Mouse (Mus musculus) embryonic facial prominence, embryonic 12.5 days (tissue): ENCODE measurements around the gene Gatb. TPM values are rescaled to one million over a fixed set of nuclear protein-coding genes. Genes with fewer than 3 reads are reported as not detected.

Experiments
- ATAC-seq: fragments of 200-750 bp; cut with Nextera tagmentation; 2 replicates; pipeline ENCODE4 v1.8.0; 2017; ENCODE audit not compliant: insufficient number of reproducible peaks, insufficient read depth, low FRiP score, low TSS enrichment
- H3K27ac ChIP-seq: fragments of 300-500 bp; sonication (generic); 2 replicates; pipeline ENCODE4 v1.5.1; 2016; ENCODE audit warnings: mild to moderate bottlenecking
- H3K27me3 ChIP-seq: fragments of 300-500 bp; sonication (generic); 2 replicates; pipeline ENCODE4 v1.6.1; 2016; ENCODE audit warnings: mild to moderate bottlenecking, moderate library complexity
- H3K36me3 ChIP-seq: fragments of 300-500 bp; sonication (generic); 2 replicates; pipeline ENCODE4 v1.6.1; 2016; ENCODE audit warnings: mild to moderate bottlenecking
- H3K4me1 ChIP-seq: fragments of 300-500 bp; sonication (generic); 2 replicates; pipeline ENCODE4 v1.6.1; 2016
- H3K4me2 ChIP-seq: fragments of 300-500 bp; sonication (generic); replicated peaks from 2 replicates; pipeline ENCODE4 v1.6.1; 2016; ENCODE audit warnings: mild to moderate bottlenecking, moderate library complexity
- H3K4me3 ChIP-seq: fragments of 300-500 bp; sonication (generic); 2 replicates; pipeline ENCODE4 v1.5.1; 2016; ENCODE audit warnings: mild to moderate bottlenecking
- H3K9ac ChIP-seq: fragments of 300-500 bp; sonication (generic); 2 replicates; pipeline ENCODE4 v1.6.1; 2016; ENCODE audit warnings: mild to moderate bottlenecking, moderate library complexity
- H3K9me3 ChIP-seq: fragments of 300-500 bp; sonication (generic); 2 replicates; pipeline ENCODE4 v1.6.1; 2016; ENCODE audit warnings: mild to moderate bottlenecking, moderate library complexity
- WGBS: fragments of 180-500 bp; shearing (Covaris S2); methylation state at CpG from one replicate; pipeline ENCODE4 v1.1.7; 2016; 5-methylcytosine and 5-hydroxymethylcytosine counted together
- polyA plus RNA-seq: library from polyadenylated mRNA; unstranded; fragments of >200 nt; fragmentation: Nextera tagmentation; extraction: Ambion mirVana; gene quantifications from 2 replicates; pipeline ENCODE4 v1.2.1, GENCODE M21; 2016

Gatb gene
- polyA plus RNA-seq, 1 experiment from 2014 or later: 23.5 TPM

GRCm38 (mm10) chr3:85601841-85602305 lies 28.0 kb downstream of the Gatb start:
- no peaks in the 10 kb centered on the region for H3K27me3 ChIP-seq
- no peak overlapping the region for H3K4me2 ChIP-seq
- no peak overlapping the region for H3K4me3 ChIP-seq
- H3K4me1 ChIP-seq: peaks cover 11% of the 10 kb centered on the region
- no peak; the same call in 1 of the 2 replicates for ATAC-seq
- H3K9ac ChIP-seq: no peak overlapping the region
- H3K36me3 ChIP-seq: peaks cover 3% of the 10 kb centered on the region; the same call in 1 of the 2 replicates
- 32% methylated on average over 3 of the region's 3 CpGs for WGBS
- H3K9me3 ChIP-seq: no peaks in the 10 kb centered on the region
- H3K27ac ChIP-seq: no peak overlapping the region

GRCm38 (mm10) chr3:85603811-85604210 lies 29.9 kb downstream of the Gatb start:
- Histone ChIP-seq H3K4me1 (peaks cover 11% of the 10 kb centered on the region), H3K9ac (no peak overlapping the region), H3K27ac (no peak overlapping the region), H3K9me3 (no peaks in the 10 kb centered on the region), H3K27me3 (no peaks in the 10 kb centered on the region), H3K36me3 (peaks cover 3% of the 10 kb centered on the region; the same call in 1 of the 2 replicates), H3K4me2 (no peak overlapping the region), H3K4me3 (no peak overlapping the region)
- WGBS: 87% methylated on average over 1 of the region's 1 CpGs
- no peak for ATAC-seq

GRCm38 (mm10) chr3:85606912-85607311 lies 33.0 kb downstream of the Gatb start:
- Histone ChIP-seq H3K27ac (no peak overlapping the region), H3K9me3 (no peaks in the 10 kb centered on the region), H3K4me2 (no peak overlapping the region), H3K4me1 (peaks cover 4% of the 10 kb centered on the region), H3K4me3 (no peak overlapping the region), H3K9ac (no peak overlapping the region), H3K36me3 (peaks cover 3% of the 10 kb centered on the region; the same call in 1 of the 2 replicates), H3K27me3 (no peaks in the 10 kb centered on the region)
- ATAC-seq: no peak
- 86% methylated on average over 3 of the region's 3 CpGs for WGBS

- H3K27ac ChIP-seq: no peak overlapping the region
- H3K4me3 ChIP-seq: no peak overlapping the region
- H3K4me1 ChIP-seq: no peaks in the 10 kb centered on the region
- no peak overlapping the region for H3K4me2 ChIP-seq
- H3K27me3 ChIP-seq: no peaks in the 10 kb centered on the region
- 96% methylated on average over 2 of the region's 2 CpGs for WGBS
- ATAC-seq: no peak
- no peaks in the 10 kb centered on the region for H3K9me3 ChIP-seq
- no peak overlapping the region for H3K9ac ChIP-seq
- peaks cover 3% of the 10 kb centered on the region; the same call in 1 of the 2 replicates for H3K36me3 ChIP-seq
Measured at GRCm38 (mm10) chr3:85607753-85608152, 33.8 kb downstream of the Gatb start.

GRCm38 (mm10) chr3:85616389-85616788 lies 42.5 kb downstream of the Gatb start:
- Histone ChIP-seq H3K27me3 (no peaks in the 10 kb centered on the region), H3K27ac (no peak overlapping the region), H3K9ac (no peak overlapping the region), H3K4me2 (no peak overlapping the region), H3K9me3 (no peaks in the 10 kb centered on the region), H3K4me1 (no peaks in the 10 kb centered on the region), H3K36me3 (0 out of 2 replicates have a peak, but pooled peaks cover 3% of the 10 kb centered on the region), H3K4me3 (no peak overlapping the region)
- no peak for ATAC-seq
- WGBS: 93% methylated on average over 1 of the region's 1 CpGs

- Histone ChIP-seq H3K36me3 (0 out of 2 replicates have a peak, but pooled peaks cover 3% of the 10 kb centered on the region), H3K9me3 (no peaks in the 10 kb centered on the region), H3K27me3 (no peaks in the 10 kb centered on the region), H3K4me3 (no peak overlapping the region), H3K4me2 (no peak overlapping the region), H3K27ac (no peak overlapping the region), H3K9ac (no peak overlapping the region), H3K4me1 (no peaks in the 10 kb centered on the region)
- WGBS: 78% methylated on average over 6 of the region's 6 CpGs
- no peak for ATAC-seq
Measured at GRCm38 (mm10) chr3:85618885-85619284, 45.0 kb downstream of the Gatb start.

GRCm38 (mm10) chr3:85619345-85619744 lies 45.4 kb downstream of the Gatb start:
- no peaks in the 10 kb centered on the region for H3K9me3 ChIP-seq
- H3K27ac ChIP-seq: no peak overlapping the region
- H3K36me3 ChIP-seq: 0 out of 2 replicates have a peak, but pooled peaks cover 3% of the 10 kb centered on the region
- H3K4me3 ChIP-seq: no peak overlapping the region
- H3K27me3 ChIP-seq: no peaks in the 10 kb centered on the region
- no peak overlapping the region for H3K9ac ChIP-seq
- H3K4me1 ChIP-seq: no peaks in the 10 kb centered on the region
- no peak for ATAC-seq
- WGBS: 93% methylated on average over 5 of the region's 5 CpGs
- H3K4me2 ChIP-seq: no peak overlapping the region

- Histone ChIP-seq H3K4me1 (no peaks in the 10 kb centered on the region), H3K36me3 (0 out of 2 replicates have a peak, but pooled peaks cover 3% of the 10 kb centered on the region), H3K9ac (no peak overlapping the region), H3K27ac (no peak overlapping the region), H3K4me2 (no peak overlapping the region), H3K27me3 (no peaks in the 10 kb centered on the region), H3K9me3 (no peaks in the 10 kb centered on the region), H3K4me3 (no peak overlapping the region)
- whole genome bisulfite sequencing: 98% methylated on average over 1 of the region's 1 CpGs
- ATAC-seq: no peak
Measured at GRCm38 (mm10) chr3:85619751-85620150, 45.8 kb downstream of the Gatb start.

- Histone ChIP-seq H3K4me1 (no peaks in the 10 kb centered on the region), H3K27me3 (no peaks in the 10 kb centered on the region), H3K27ac (no peak overlapping the region), H3K36me3 (no peaks in the 10 kb centered on the region), H3K4me2 (no peak overlapping the region), H3K9me3 (no peaks in the 10 kb centered on the region), H3K4me3 (no peak overlapping the region), H3K9ac (no peak overlapping the region)
- WGBS: 97% methylated on average over 4 of the region's 4 CpGs
- no peak for ATAC-seq
Measured at GRCm38 (mm10) chr3:85629895-85630510, 56.1 kb downstream of the Gatb start.

GRCm38 (mm10) chr3:85633733-85634132 lies 59.8 kb downstream of the Gatb start:
- H3K27me3 ChIP-seq: no peaks in the 10 kb centered on the region
- ATAC-seq: no peak
- no peak overlapping the region for H3K4me3 ChIP-seq
- no peak overlapping the region for H3K4me2 ChIP-seq
- H3K27ac ChIP-seq: no peak overlapping the region
- H3K9ac ChIP-seq: no peak overlapping the region
- WGBS: 82% methylated on average over 2 of the region's 2 CpGs
- no peaks in the 10 kb centered on the region for H3K4me1 ChIP-seq
- H3K9me3 ChIP-seq: no peaks in the 10 kb centered on the region
- no peaks in the 10 kb centered on the region for H3K36me3 ChIP-seq

- Histone ChIP-seq H3K27me3 (no peaks in the 10 kb centered on the region), H3K36me3 (no peaks in the 10 kb centered on the region), H3K4me1 (no peaks in the 10 kb centered on the region), H3K4me2 (no peak overlapping the region), H3K9me3 (no peaks in the 10 kb centered on the region), H3K27ac (no peak overlapping the region), H3K9ac (no peak overlapping the region), H3K4me3 (no peak overlapping the region)
- WGBS: 77% methylated on average over 8 of the region's 8 CpGs
- ATAC-seq: no peak
Measured at GRCm38 (mm10) chr3:85634389-85635125, 60.6 kb downstream of the Gatb start.

GRCm38 (mm10) chr3:85635126-85635419 lies 61.2 kb downstream of the Gatb start:
- Histone ChIP-seq H3K27me3 (no peaks in the 10 kb centered on the region), H3K4me2 (no peak overlapping the region), H3K9me3 (no peaks in the 10 kb centered on the region), H3K36me3 (no peaks in the 10 kb centered on the region), H3K9ac (no peak overlapping the region), H3K4me3 (no peak overlapping the region), H3K4me1 (no peaks in the 10 kb centered on the region), H3K27ac (no peak overlapping the region)
- 73% methylated on average over 2 of the region's 2 CpGs for WGBS
- no peak for ATAC-seq
